Mouse (Mus musculus): ENCODE data around the gene Plekha1. TPM values are rescaled to one million over a fixed set of nuclear protein-coding genes. Genes with fewer than 3 reads are reported as not detected.

Plekha1 gene
- polyA plus RNA-seq, 1 experiment from 2014 or later: 40.4 TPM

GRCm38 (mm10) chr7:130862501-130862900 lies 3.1 kb upstream of the Plekha1 start:
- Histone ChIP-seq H3K4me3 (no peak overlapping the region), H3K27me3 (peaks cover 2% of the 10 kb centered on the region; the same call in 1 of the 2 replicates)
- WGBS: 47% methylated on average over 1 of the region's 1 CpGs

GRCm38 (mm10) chr7:130864711-130865110 lies 845 bp upstream of the Plekha1 start:
- no peak overlapping the region for H3K27ac ChIP-seq
- WGBS: 82% methylated on average over 7 of the region's 7 CpGs
- peaks cover 19% of the 10 kb centered on the region for H3K4me1 ChIP-seq
- H3K36me3 ChIP-seq: no peaks in the 10 kb centered on the region
- ATAC-seq (ENCODE audit: insufficient number of reproducible peaks, insufficient read depth, low FRiP score, low TSS enrichment, low read depth): no peak
- no peaks in the 10 kb centered on the region for H3K9me3 ChIP-seq
- no peak overlapping the region for H3K4me3 ChIP-seq
- no peaks in the 10 kb centered on the region for H3K27me3 ChIP-seq
- no peak overlapping the region for H3K9ac ChIP-seq
- no peak overlapping the region for H3K4me2 ChIP-seq

More at GRCm38 (mm10) chr7:130862501-130862900, 3.1 kb upstream of the Plekha1 start:
- no peak for ATAC-seq (ENCODE audit: insufficient number of reproducible peaks, insufficient read depth, low FRiP score, low TSS enrichment, low read depth)
- H3K9ac ChIP-seq: no peak overlapping the region
- no peaks in the 10 kb centered on the region for H3K36me3 ChIP-seq
- no peak overlapping the region for H3K27ac ChIP-seq
- H3K4me1 ChIP-seq: peaks cover 18% of the 10 kb centered on the region
- no peak overlapping the region for H3K4me2 ChIP-seq
- H3K9me3 ChIP-seq: no peaks in the 10 kb centered on the region

- peaks cover 5% of the 10 kb centered on the region; the same call in 1 of the 2 replicates for H3K4me1 ChIP-seq
- no peaks in the 10 kb centered on the region for H3K27me3 ChIP-seq
- 2% methylated on average over 13 of the region's 13 CpGs for WGBS
- no peak for ATAC-seq (ENCODE audit: insufficient number of reproducible peaks, insufficient read depth, low FRiP score, low TSS enrichment, low read depth)
- no peaks in the 10 kb centered on the region for H3K9me3 ChIP-seq
- peak overlapping the region; percentile 83 for H3K4me3 ChIP-seq
- no peak overlapping the region; the same call in 1 of the 2 replicates for H3K27ac ChIP-seq
- peak overlapping the region; percentile 84 for H3K9ac ChIP-seq
- peak overlapping the region; percentile 75 for H3K4me2 ChIP-seq
- no peaks in the 10 kb centered on the region for H3K36me3 ChIP-seq
Measured at GRCm38 (mm10) chr7:130866640-130867039, 1.1 kb downstream of the Plekha1 start.

GRCm38 (mm10) chr7:130867256-130867655 lies 1.7 kb downstream of the Plekha1 start:
- peaks cover 5% of the 10 kb centered on the region; the same call in 1 of the 2 replicates for H3K4me1 ChIP-seq
- H3K4me2 ChIP-seq: peak overlapping the region; percentile 75
- H3K27me3 ChIP-seq: no peaks in the 10 kb centered on the region
- no peak overlapping the region for H3K9ac ChIP-seq
- H3K9me3 ChIP-seq: no peaks in the 10 kb centered on the region
- no peak overlapping the region for H3K4me3 ChIP-seq
- no peak for ATAC-seq (ENCODE audit: insufficient number of reproducible peaks, insufficient read depth, low FRiP score, low TSS enrichment, low read depth)
- H3K27ac ChIP-seq: no peak overlapping the region
- H3K36me3 ChIP-seq: no peaks in the 10 kb centered on the region
- WGBS: 60% methylated on average over 3 of the region's 3 CpGs

- no peaks in the 10 kb centered on the region for H3K9me3 ChIP-seq
- ATAC-seq (ENCODE audit: insufficient number of reproducible peaks, insufficient read depth, low FRiP score, low TSS enrichment, low read depth): no peak
- peaks cover 25% of the 10 kb centered on the region; the same call in 1 of the 2 replicates for H3K36me3 ChIP-seq
- H3K9ac ChIP-seq: no peak overlapping the region
- no peaks in the 10 kb centered on the region for H3K4me1 ChIP-seq
- H3K4me3 ChIP-seq: no peak overlapping the region
- H3K27me3 ChIP-seq: no peaks in the 10 kb centered on the region
- H3K4me2 ChIP-seq: no peak overlapping the region
- 93% methylated on average over 2 of the region's 2 CpGs for WGBS
- no peak overlapping the region for H3K27ac ChIP-seq
Measured at GRCm38 (mm10) chr7:130884161-130884560, 18.6 kb downstream of the Plekha1 start.

- WGBS: 83% methylated on average over 3 of the region's 3 CpGs
- no peak overlapping the region for H3K9ac ChIP-seq
- no peak overlapping the region for H3K4me2 ChIP-seq
- H3K4me1 ChIP-seq: no peaks in the 10 kb centered on the region
- H3K4me3 ChIP-seq: no peak overlapping the region
- no peaks in the 10 kb centered on the region for H3K27me3 ChIP-seq
- H3K27ac ChIP-seq: no peak overlapping the region
- H3K9me3 ChIP-seq: no peaks in the 10 kb centered on the region
- ATAC-seq (ENCODE audit: insufficient number of reproducible peaks, insufficient read depth, low FRiP score, low TSS enrichment, low read depth): no peak
- 0 out of 2 replicates have a peak, but pooled peaks cover 21% of the 10 kb centered on the region for H3K36me3 ChIP-seq
Measured at GRCm38 (mm10) chr7:130886246-130886645, 20.7 kb downstream of the Plekha1 start.

GRCm38 (mm10) chr7:130887946-130888345 lies 22.4 kb downstream of the Plekha1 start:
- no peaks in the 10 kb centered on the region for H3K4me1 ChIP-seq
- no peak overlapping the region for H3K4me2 ChIP-seq
- no peaks in the 10 kb centered on the region for H3K27me3 ChIP-seq
- no peak overlapping the region for H3K9ac ChIP-seq
- peaks cover 29% of the 10 kb centered on the region; the same call in 1 of the 2 replicates for H3K36me3 ChIP-seq
- no peak overlapping the region for H3K4me3 ChIP-seq
- H3K27ac ChIP-seq: no peak overlapping the region
- no peak for ATAC-seq (ENCODE audit: insufficient number of reproducible peaks, insufficient read depth, low FRiP score, low TSS enrichment, low read depth)
- H3K9me3 ChIP-seq: no peaks in the 10 kb centered on the region
- 19% methylated on average over 3 of the region's 3 CpGs for whole genome bisulfite sequencing

- H3K36me3 ChIP-seq: peaks cover 22% of the 10 kb centered on the region; the same call in 1 of the 2 replicates
- no peak overlapping the region for H3K4me3 ChIP-seq
- no peaks in the 10 kb centered on the region for H3K27me3 ChIP-seq
- ATAC-seq (ENCODE audit: insufficient number of reproducible peaks, insufficient read depth, low FRiP score, low TSS enrichment, low read depth): no peak
- H3K9me3 ChIP-seq: no peaks in the 10 kb centered on the region
- no peak overlapping the region for H3K27ac ChIP-seq
- no peak overlapping the region for H3K9ac ChIP-seq
- no peak overlapping the region for H3K4me2 ChIP-seq
- WGBS: 37% methylated on average over 2 of the region's 2 CpGs
- no peaks in the 10 kb centered on the region for H3K4me1 ChIP-seq
Measured at GRCm38 (mm10) chr7:130890871-130891270, 25.3 kb downstream of the Plekha1 start.

- Histone ChIP-seq H3K4me1 (no peaks in the 10 kb centered on the region), H3K27ac (no peak overlapping the region), H3K36me3 (peaks cover 29% of the 10 kb centered on the region), H3K4me3 (no peak overlapping the region), H3K9ac (no peak overlapping the region), H3K9me3 (no peaks in the 10 kb centered on the region), H3K27me3 (no peaks in the 10 kb centered on the region), H3K4me2 (no peak overlapping the region)
- 65% methylated on average over 6 of the region's 6 CpGs for WGBS
- ATAC-seq (ENCODE audit: insufficient number of reproducible peaks, insufficient read depth, low FRiP score, low TSS enrichment, low read depth): no peak
Measured at GRCm38 (mm10) chr7:130892973-130893372, 27.4 kb downstream of the Plekha1 start.

- H3K27ac ChIP-seq: no peak overlapping the region
- no peaks in the 10 kb centered on the region for H3K27me3 ChIP-seq
- no peak overlapping the region for H3K4me3 ChIP-seq
- H3K4me1 ChIP-seq: no peaks in the 10 kb centered on the region
- H3K36me3 ChIP-seq: peaks cover 33% of the 10 kb centered on the region
- no peaks in the 10 kb centered on the region for H3K9me3 ChIP-seq
- H3K4me2 ChIP-seq: no peak overlapping the region
- WGBS: 81% methylated on average over 9 of the region's 9 CpGs
- ATAC-seq (ENCODE audit: insufficient number of reproducible peaks, insufficient read depth, low FRiP score, low TSS enrichment, low read depth): no peak
- H3K9ac ChIP-seq: no peak overlapping the region
Measured at GRCm38 (mm10) chr7:130894931-130895617, 29.5 kb downstream of the Plekha1 start.

GRCm38 (mm10) chr7:130895618-130895945 lies 30.0 kb downstream of the Plekha1 start:
- Histone ChIP-seq H3K4me2 (no peak overlapping the region), H3K9ac (no peak overlapping the region), H3K36me3 (peaks cover 33% of the 10 kb centered on the region), H3K4me1 (no peaks in the 10 kb centered on the region), H3K9me3 (no peaks in the 10 kb centered on the region), H3K27ac (no peak overlapping the region), H3K27me3 (no peaks in the 10 kb centered on the region), H3K4me3 (no peak overlapping the region)
- ATAC-seq (ENCODE audit: insufficient number of reproducible peaks, insufficient read depth, low FRiP score, low TSS enrichment, low read depth): no peak
- 75% methylated on average over 2 of the region's 2 CpGs for WGBS

GRCm38 (mm10) chr7:130896064-130896463 lies 30.5 kb downstream of the Plekha1 start:
- H3K4me2 ChIP-seq: no peak overlapping the region
- H3K9me3 ChIP-seq: no peaks in the 10 kb centered on the region
- peaks cover 33% of the 10 kb centered on the region for H3K36me3 ChIP-seq
- no peak overlapping the region for H3K27ac ChIP-seq
- no peaks in the 10 kb centered on the region for H3K27me3 ChIP-seq
- 83% methylated on average over 3 of the region's 3 CpGs for WGBS
- no peaks in the 10 kb centered on the region for H3K4me1 ChIP-seq
- H3K9ac ChIP-seq: no peak overlapping the region
- ATAC-seq (ENCODE audit: insufficient number of reproducible peaks, insufficient read depth, low FRiP score, low TSS enrichment, low read depth): no peak
- no peak overlapping the region for H3K4me3 ChIP-seq

Measured in embryonic facial prominence, embryonic 13.5 days (tissue).